Mouse (Mus musculus) stomach, postnatal 0 days (tissue): ENCODE results near the gene Frat2. TPM values are rescaled to one million over a fixed set of nuclear protein-coding genes. Genes with fewer than 3 reads are reported as not detected.

Source experiments
- ATAC-seq: fragments of 200-750 bp; cut with Nextera tagmentation; 2 replicates; pipeline ENCODE4 v1.8.0; 2017; ENCODE audit not compliant: low FRiP score, low TSS enrichment
- DNase-seq: peaks from one replicate; pipeline ENCODE4 v3.0.0-alpha.2; 2016; ENCODE audit warnings: low spot score
- H3K27ac ChIP-seq: fragments of 300-500 bp; sonication (generic); replicated peaks from 2 replicates; pipeline ENCODE4 v1.5.1; 2014; ENCODE audit warnings: mild to moderate bottlenecking, control low read depth
- H3K27me3 ChIP-seq: fragments of 300-500 bp; sonication (generic); 2 replicates; pipeline ENCODE4 v1.6.1; 2014; ENCODE audit warnings: low read length; ENCODE audit not compliant: control insufficient read depth, insufficient read depth
- H3K36me3 ChIP-seq: fragments of 300-500 bp; sonication (generic); 2 replicates; pipeline ENCODE4 v1.6.1; 2014; ENCODE audit warnings: low read length, mixed read lengths; ENCODE audit not compliant: control insufficient read depth, insufficient read depth
- H3K4me1 ChIP-seq: fragments of 300-500 bp; sonication (generic); replicated peaks from 2 replicates; pipeline ENCODE4 v1.6.1; 2014; ENCODE audit warnings: antibody characterized with exemption; ENCODE audit not compliant: control insufficient read depth, insufficient read depth
- H3K4me2 ChIP-seq: fragments of 300-500 bp; sonication (generic); replicated peaks from 2 replicates; pipeline ENCODE4 v1.6.1; 2014; ENCODE audit warnings: low read depth, mild to moderate bottlenecking, control low read depth, moderate library complexity
- H3K4me3 ChIP-seq: fragments of 300-500 bp; sonication (generic); 2 replicates; pipeline ENCODE4 v1.5.1; 2014; ENCODE audit warnings: low read depth, low read length, control low read depth
- H3K9ac ChIP-seq: fragments of 300-500 bp; sonication (generic); 2 replicates; pipeline ENCODE4 v1.6.1; 2014; ENCODE audit warnings: mild to moderate bottlenecking, low read length, control low read depth, mixed read lengths
- H3K9me3 ChIP-seq: fragments of 300-500 bp; sonication (generic); 2 replicates; pipeline ENCODE4 v1.6.1; 2016; ENCODE audit warnings: low read length; ENCODE audit not compliant: control insufficient read depth
- CTCF ChIP-seq: IDR thresholded peaks from 2 replicates; pipeline ENCODE4 v1.5.1; 2016; ENCODE audit warnings: antibody characterized with exemption, low read depth, mild to moderate bottlenecking, moderate library complexity
- EP300 ChIP-seq: optimal IDR thresholded peaks from 2 replicates; pipeline ENCODE3; 2016; ENCODE audit warnings: antibody characterized with exemption
- WGBS: fragments of 180-500 bp; shearing (Covaris S2); extraction: QIAGEN DNeasy Blood & Tissue Kit; methylation state at CpG from one replicate; pipeline ENCODE4 v1.1.7; 2014; 5-methylcytosine and 5-hydroxymethylcytosine counted together
- polyA plus RNA-seq: library from polyadenylated mRNA; unstranded; fragments of >200 nt; fragmentation: Nextera tagmentation; extraction: Ambion mirVana; gene quantifications from 2 replicates; pipeline ENCODE4 v1.2.1, GENCODE M21; 2015

The Frat2 gene
- polyA plus RNA-seq, 1 experiment from 2014 or later = 3.5 TPM

GRCm38 (mm10) chr19:41866707-41867106, 18.8 kb upstream of the Frat2 start:
- H3K36me3 ChIP-seq = no peaks in the 10 kb centered on the region; the same call in 1 of the 2 replicates
- H3K4me2 ChIP-seq = no peak overlapping the region
- no peak overlapping the region for H3K27ac ChIP-seq
- WGBS = 86% methylated on average over 8 of the region's 8 CpGs
- TF ChIP-seq CTCF (no peak), EP300 (no peak)
- no peak for DNase-seq
- H3K4me1 ChIP-seq = no peaks in the 10 kb centered on the region
- no peaks in the 10 kb centered on the region for H3K27me3 ChIP-seq
- H3K9me3 ChIP-seq = no peaks in the 10 kb centered on the region
- no peak overlapping the region for H3K4me3 ChIP-seq
- ATAC-seq = no peak
- no peak overlapping the region for H3K9ac ChIP-seq

- H3K9ac ChIP-seq = no peak overlapping the region
- no peaks in the 10 kb centered on the region for H3K27me3 ChIP-seq
- no peak for TF ChIP-seq CTCF
- H3K4me1 ChIP-seq = no peaks in the 10 kb centered on the region
- no peak for DNase-seq
- no peaks in the 10 kb centered on the region for H3K36me3 ChIP-seq
- H3K9me3 ChIP-seq = no peaks in the 10 kb centered on the region
- no peak; the same call in 1 of the 2 replicates for ATAC-seq
- no peak overlapping the region for H3K4me2 ChIP-seq
- H3K27ac ChIP-seq = 0 out of 2 replicates have a peak overlapping the region, but pooled peaks have one; percentile 30
- no peak overlapping the region for H3K4me3 ChIP-seq
- WGBS = 67% methylated on average over 3 of the region's 3 CpGs
These were observed 9.9 kb upstream of the Frat2 start for GRCm38 (mm10) chr19:41857816-41858310.

- H3K27ac ChIP-seq = no peak overlapping the region
- DNase-seq (peak; percentile 38), ATAC-seq (peak; percentile 75)
- H3K9ac ChIP-seq = no peak overlapping the region
- no peaks in the 10 kb centered on the region for H3K4me1 ChIP-seq
- no peak overlapping the region for H3K4me3 ChIP-seq
- 50% methylated on average over 5 of the region's 5 CpGs for WGBS
- TF ChIP-seq CTCF (no peak), EP300 (no peak)
- no peaks in the 10 kb centered on the region for H3K27me3 ChIP-seq
- no peaks in the 10 kb centered on the region for H3K9me3 ChIP-seq
- H3K4me2 ChIP-seq = no peak overlapping the region
- H3K36me3 ChIP-seq = no peaks in the 10 kb centered on the region
These were observed 9.3 kb upstream of the Frat2 start for GRCm38 (mm10) chr19:41857086-41857762.

- no peak for TF ChIP-seq EP300
- no peak for TF ChIP-seq CTCF
- Histone ChIP-seq H3K4me3 (no peak overlapping the region), H3K27me3 (no peaks in the 10 kb centered on the region), H3K9ac (no peak overlapping the region), H3K27ac (no peak overlapping the region), H3K36me3 (no peaks in the 10 kb centered on the region), H3K4me2 (no peak overlapping the region), H3K4me1 (no peaks in the 10 kb centered on the region), H3K9me3 (no peaks in the 10 kb centered on the region)
- ATAC-seq = no peak
- 81% methylated on average over 4 of the region's 4 CpGs for WGBS
- no peak for DNase-seq
These were observed 4.5 kb upstream of the Frat2 start for GRCm38 (mm10) chr19:41852423-41852822.

GRCm38 (mm10) chr19:41850719-41851543, 3.0 kb upstream of the Frat2 start:
- H3K27ac ChIP-seq = no peak overlapping the region; the same call in 1 of the 2 replicates
- H3K36me3 ChIP-seq = no peaks in the 10 kb centered on the region
- H3K9ac ChIP-seq = no peak overlapping the region
- H3K4me3 ChIP-seq = no peak overlapping the region
- no peaks in the 10 kb centered on the region for H3K4me1 ChIP-seq
- WGBS = 40% methylated on average over 14 of the region's 14 CpGs
- DNase-seq = peak; percentile 28
- no peaks in the 10 kb centered on the region for H3K9me3 ChIP-seq
- no peak for TF ChIP-seq CTCF
- TF ChIP-seq EP300 = no peak
- no peaks in the 10 kb centered on the region for H3K27me3 ChIP-seq
- ATAC-seq = no peak
- H3K4me2 ChIP-seq = no peak overlapping the region
